ENCODE assay signal across 8 mouse cellular contexts in the genomic region with DNA sequence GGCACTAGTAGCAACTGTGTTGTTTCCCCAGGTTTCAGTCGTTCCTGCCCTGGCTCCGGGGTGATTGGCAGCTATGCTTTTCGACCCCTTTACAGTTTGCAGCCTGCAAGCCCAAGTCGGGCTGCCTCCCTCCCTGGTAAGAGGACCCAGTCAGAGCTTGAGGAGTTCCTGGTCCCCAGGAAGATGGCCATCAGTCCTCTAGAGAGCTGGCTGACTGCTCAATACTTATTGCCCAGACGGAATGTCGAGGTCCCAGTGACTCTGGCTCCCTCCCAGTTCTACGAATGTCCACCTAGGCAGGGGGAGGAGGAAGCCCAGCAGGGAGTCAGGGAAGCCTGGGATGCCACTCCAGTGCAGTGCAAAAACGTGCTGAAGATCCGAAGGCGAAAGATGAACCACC. TPM values are rescaled to one million over a fixed set of nuclear protein-coding genes. Genes with fewer than 3 reads are reported as not detected.
DNase-seq lines count a peak whose midpoint lies in the region; ATAC-seq and TF ChIP-seq lines count a peak whose summit lies in the region.

No protein-coding gene starts in this region.

- DNase-seq in gastrocnemius, adult 2 months = no peak
- DNase-seq in gastrocnemius, postnatal 4 days (ENCODE audit: low spot score in 2 of 2) = no peak
- no peak for DNase-seq in thymus, adult 2 months
- no peak for DNase-seq in thymus, postnatal 14 days
- no peak for DNase-seq in adrenal gland, postnatal 25 days
- DNase-seq in left cerebral cortex, adult 8-10 months (ENCODE audit: low spot score in 2 of 2) = no peak

- no peaks in the 10 kb centered on the region for H3K27me3 ChIP-seq in thymus, adult 2 months (ENCODE audit: control insufficient read depth, insufficient read depth, low read length)
- H3K27me3 ChIP-seq in liver, embryonic 12.5 days (replicated peaks) = no peaks in the 10 kb centered on the region

- peaks cover 17% of the 10 kb centered on the region for H3K4me1 ChIP-seq in thymus, adult 2 months (replicated peaks; ENCODE audit: control insufficient read depth, insufficient read depth, low read length)
- peaks cover 32% of the 10 kb centered on the region for H3K4me1 ChIP-seq in liver, embryonic 12.5 days

- WGBS in thymus, adult 2 months = 62% methylated on average over 10 of the region's 10 CpGs
- 46% methylated on average over 10 of the region's 10 CpGs for WGBS in liver, embryonic 12.5 days (ENCODE audit: insufficient replicate concordance)

- peak overlapping the region; percentile 89 for H3K27ac ChIP-seq in gastrocnemius, adult 2 months
- no peak overlapping the region; the same call in 1 of the 2 replicates for H3K27ac ChIP-seq in thymus, adult 2 months (ENCODE audit: control insufficient read depth, insufficient read depth, low read length)
- H3K27ac ChIP-seq in liver, embryonic 12.5 days = peak overlapping the region; percentile 91

- no peak for TF ChIP-seq CTCF in gastrocnemius, adult 2 months (IDR thresholded peaks at IDR 0.05)
- no peak for TF ChIP-seq CTCF in thymus, adult 2 months (IDR thresholded peaks at IDR 0.05; ENCODE audit: borderline replicate concordance, control insufficient read depth, extremely low read depth, insufficient read depth, low read length, poor library complexity)

- TF ChIP-seq POLR2A in thymus, adult 2 months (IDR thresholded peaks at IDR 0.05; ENCODE audit: control insufficient read depth, extremely low read depth, insufficient read depth, low read length, poor library complexity) = no peak

- peak overlapping the region; percentile 94 for H3K4me3 ChIP-seq in gastrocnemius, adult 2 months
- H3K4me3 ChIP-seq in thymus, adult 2 months (ENCODE audit: control insufficient read depth, insufficient read depth, low read length) = peak overlapping the region; percentile 71
- peak overlapping the region; percentile 80 for H3K4me3 ChIP-seq in liver, embryonic 12.5 days

- peak overlapping the region; percentile 88 for H3K9ac ChIP-seq in liver, embryonic 12.5 days

- H3K4me2 ChIP-seq in liver, embryonic 12.5 days = peak overlapping the region; percentile 89

- intact Hi-C loops in gastrocnemius, adult 2 months (cut with DNase I) = loop anchor here (2.0 to 10.0 kb wide), 2 partner anchors 14 to 112 kb away; a partner anchor contains a TSS

- 0 out of 2 replicates have a peak, but pooled peaks cover 4% of the 10 kb centered on the region for H3K36me3 ChIP-seq in thymus, adult 2 months (ENCODE audit: control insufficient read depth, insufficient read depth, low read length)
- H3K36me3 ChIP-seq in liver, embryonic 12.5 days = peaks cover 37% of the 10 kb centered on the region

- ATAC-seq in liver, embryonic 12.5 days = no peak
- no peak for ATAC-seq in activated CD4-positive, CD25-positive, alpha-beta regulatory T cell, adult 4 months

- H3K9me3 ChIP-seq in liver, embryonic 12.5 days (replicated peaks) = no peaks in the 10 kb centered on the region

RNA-seq across cellular contexts. Expression of a gene that starts 1.2 kb away (rescaled TPM):
- total RNA-seq in gastrocnemius, adult 2 months (2021) = 10 to 100 TPM; 74.0 to 89.8 TPM
- total RNA-seq in gastrocnemius, postnatal 4 days (2021) = 10 to 100 TPM; 80.6 to 80.9 TPM
- 230 and 238 TPM in 2 replicates for polyA plus RNA-seq in thymus, adult 2 months (2012; rRNA removed)
- 146 and 153 TPM in 2 replicates for polyA plus RNA-seq in liver, embryonic 12.5 days (2016; fragmentation: Nextera tagmentation; extraction: Ambion mirVana)
- 100 to 1,000 TPM; 216 TPM for polyA plus RNA-seq in activated CD4-positive, CD25-positive, alpha-beta regulatory T cell, adult 4 months (2017; shearing (Covaris generic))
- 135 and 160 TPM in 2 replicates for total RNA-seq in adrenal gland, postnatal 25 days (2021)
- 100 to 1,000 TPM; 101 to 109 (median 102) TPM for total RNA-seq in left cerebral cortex, adult 8-10 months (2022)

RNA-seq across cellular contexts. Expression of a gene that starts 7.2 kb away (rescaled TPM):
- 10 to 100 TPM; 26.4 to 31.3 TPM for total RNA-seq in gastrocnemius, adult 2 months (2021)
- total RNA-seq in gastrocnemius, postnatal 4 days (2021) = 100 to 1,000 TPM; 138 to 147 TPM
- 30.7 and 43.4 TPM in 2 replicates for polyA plus RNA-seq in thymus, adult 2 months (2012; rRNA removed)
- 8.1 and 9.2 TPM in 2 replicates for polyA plus RNA-seq in liver, embryonic 12.5 days (2016; fragmentation: Nextera tagmentation; extraction: Ambion mirVana)
- 1 to 10 TPM; 4.1 to 9.9 TPM for polyA plus RNA-seq in activated CD4-positive, CD25-positive, alpha-beta regulatory T cell, adult 4 months (2017; shearing (Covaris generic))
- 38.1 and 50.3 TPM in 2 replicates for total RNA-seq in adrenal gland, postnatal 25 days (2021)
- total RNA-seq in left cerebral cortex, adult 8-10 months (2022) = 10 to 100 TPM in 1 of 4 experiments, 1 to 10 TPM in 3; 8.9 to 10.3 (median 9.3) TPM

RNA-seq across cellular contexts. Expression of a gene that starts 14.9 kb away (rescaled TPM):
- total RNA-seq in gastrocnemius, adult 2 months (2021) = 100 to 1,000 TPM; 116 to 122 TPM
- 10 to 100 TPM; 82.1 to 85.1 TPM for total RNA-seq in gastrocnemius, postnatal 4 days (2021)
- 152 and 184 TPM in 2 replicates for polyA plus RNA-seq in thymus, adult 2 months (2012; rRNA removed)
- 10.7 and 12.1 TPM in 2 replicates for polyA plus RNA-seq in liver, embryonic 12.5 days (2016; fragmentation: Nextera tagmentation; extraction: Ambion mirVana)
- 1 to 10 TPM; 2.1 to 2.7 TPM for polyA plus RNA-seq in activated CD4-positive, CD25-positive, alpha-beta regulatory T cell, adult 4 months (2017; shearing (Covaris generic))
- 63.2 and 64.6 TPM in 2 replicates for total RNA-seq in adrenal gland, postnatal 25 days (2021)
- 10 to 100 TPM; 81.1 to 86.5 (median 81.4) TPM for total RNA-seq in left cerebral cortex, adult 8-10 months (2022)

RNA-seq across cellular contexts. Expression of a gene that starts 20.0 kb away (rescaled TPM):
- total RNA-seq in gastrocnemius, adult 2 months (2021) = 10 to 100 TPM; 26.4 to 27.0 TPM
- 10 to 100 TPM; 58.0 to 71.0 TPM for total RNA-seq in gastrocnemius, postnatal 4 days (2021)
- 131 and 145 TPM in 2 replicates for polyA plus RNA-seq in thymus, adult 2 months (2012; rRNA removed)
- 98.8 and 101 TPM in 2 replicates for polyA plus RNA-seq in liver, embryonic 12.5 days (2016; fragmentation: Nextera tagmentation; extraction: Ambion mirVana)
- 100 to 1,000 TPM; 115 to 122 TPM for polyA plus RNA-seq in activated CD4-positive, CD25-positive, alpha-beta regulatory T cell, adult 4 months (2017; shearing (Covaris generic))
- total RNA-seq in adrenal gland, postnatal 25 days (2021) = 150 and 170 TPM in 2 replicates
- total RNA-seq in left cerebral cortex, adult 8-10 months (2022) = 10 to 100 TPM; 54.7 to 60.9 (median 57.6) TPM

RNA-seq across cellular contexts. Expression of a gene that starts 29.6 kb away (rescaled TPM):
- total RNA-seq in gastrocnemius, adult 2 months (2021) = 10 to 100 TPM; 39.0 to 52.7 TPM
- total RNA-seq in gastrocnemius, postnatal 4 days (2021) = 10 to 100 TPM; 61.5 to 67.5 TPM
- polyA plus RNA-seq in thymus, adult 2 months (2012; rRNA removed) = 74.6 and 77.9 TPM in 2 replicates
- 223 and 228 TPM in 2 replicates for polyA plus RNA-seq in liver, embryonic 12.5 days (2016; fragmentation: Nextera tagmentation; extraction: Ambion mirVana)
- 100 to 1,000 TPM; 160 to 164 TPM for polyA plus RNA-seq in activated CD4-positive, CD25-positive, alpha-beta regulatory T cell, adult 4 months (2017; shearing (Covaris generic))
- 126 and 163 TPM in 2 replicates for total RNA-seq in adrenal gland, postnatal 25 days (2021)
- total RNA-seq in left cerebral cortex, adult 8-10 months (2022) = 10 to 100 TPM; 75.3 to 87.1 (median 84.7) TPM
